Mouse (Mus musculus): ENCODE measurements at regions not wholly inside any gene's neighbourhood (a gene's known extent, or its start where the extent isn't known, plus 50 kb on each side); places are given as distances from the start of the nearest gene placed in this dataset.

GRCm38 (mm10) chr13:110643198-110643896, 248.5 kb downstream of the Plk2 start:
- in situ Hi-C loops (cut with MboI; ENCODE audit: low pct_unique_long_range_greater_than_20kb in 1 of 2, low sequenced_read_pairs in 2 of 2, unreplicated experiment in 1 of 2) = no loop called here

- in situ Hi-C loops (cut with MboI; ENCODE audit: low pct_unique_long_range_greater_than_20kb in 1 of 2, low sequenced_read_pairs in 2 of 2, unreplicated experiment in 1 of 2) = no loop called here
These were observed 249.0 kb downstream of the Plk2 start for GRCm38 (mm10) chr13:110643897-110644213.

GRCm38 (mm10) chr13:110649378-110649777, 254.5 kb downstream of the Plk2 start:
- in situ Hi-C loops (cut with MboI; ENCODE audit: low pct_unique_long_range_greater_than_20kb in 1 of 2, low sequenced_read_pairs in 2 of 2, unreplicated experiment in 1 of 2) = no loop called here

GRCm38 (mm10) chr13:110649870-110650497, 255.1 kb downstream of the Plk2 start:
- in situ Hi-C loops (cut with MboI; ENCODE audit: low pct_unique_long_range_greater_than_20kb in 1 of 2, low sequenced_read_pairs in 2 of 2, unreplicated experiment in 1 of 2) = no loop called here

- in situ Hi-C loops (cut with MboI; ENCODE audit: low pct_unique_long_range_greater_than_20kb in 1 of 2, low sequenced_read_pairs in 2 of 2, unreplicated experiment in 1 of 2) = no loop called here
These were observed 257.4 kb downstream of the Plk2 start for GRCm38 (mm10) chr13:110652201-110652600.

GRCm38 (mm10) chr13:110665073-110665800, 270.4 kb downstream of the Plk2 start:
- in situ Hi-C loops (cut with MboI; ENCODE audit: low pct_unique_long_range_greater_than_20kb in 1 of 2, low sequenced_read_pairs in 2 of 2, unreplicated experiment in 1 of 2) = no loop called here

- in situ Hi-C loops (cut with MboI; ENCODE audit: low pct_unique_long_range_greater_than_20kb in 1 of 2, low sequenced_read_pairs in 2 of 2, unreplicated experiment in 1 of 2) = no loop called here
These were observed 272.6 kb downstream of the Plk2 start for GRCm38 (mm10) chr13:110667276-110667956.

GRCm38 (mm10) chr13:110673536-110673935, 278.7 kb downstream of the Plk2 start:
- in situ Hi-C loops (cut with MboI; ENCODE audit: low pct_unique_long_range_greater_than_20kb in 1 of 2, low sequenced_read_pairs in 2 of 2, unreplicated experiment in 1 of 2) = no loop called here

GRCm38 (mm10) chr13:110683259-110684041, 288.6 kb downstream of the Plk2 start:
- in situ Hi-C loops (cut with MboI; ENCODE audit: low pct_unique_long_range_greater_than_20kb in 1 of 2, low sequenced_read_pairs in 2 of 2, unreplicated experiment in 1 of 2) = no loop called here

GRCm38 (mm10) chr13:110688796-110689195, 293.9 kb downstream of the Plk2 start:
- in situ Hi-C loops (cut with MboI; ENCODE audit: low pct_unique_long_range_greater_than_20kb in 1 of 2, low sequenced_read_pairs in 2 of 2, unreplicated experiment in 1 of 2) = no loop called here

- in situ Hi-C loops (cut with MboI; ENCODE audit: low pct_unique_long_range_greater_than_20kb in 1 of 2, low sequenced_read_pairs in 2 of 2, unreplicated experiment in 1 of 2) = no loop called here
These were observed 295.8 kb downstream of the Plk2 start for GRCm38 (mm10) chr13:110690501-110691255.

- in situ Hi-C loops (cut with MboI; ENCODE audit: low pct_unique_long_range_greater_than_20kb in 1 of 2, low sequenced_read_pairs in 2 of 2, unreplicated experiment in 1 of 2) = no loop called here
These were observed 297.9 kb downstream of the Plk2 start for GRCm38 (mm10) chr13:110692696-110693095.

- in situ Hi-C loops (cut with MboI; ENCODE audit: low pct_unique_long_range_greater_than_20kb in 1 of 2, low sequenced_read_pairs in 2 of 2, unreplicated experiment in 1 of 2) = no loop called here
These were observed 300.0 kb downstream of the Plk2 start for GRCm38 (mm10) chr13:110694876-110695275.

- in situ Hi-C loops (cut with MboI; ENCODE audit: low pct_unique_long_range_greater_than_20kb in 1 of 2, low sequenced_read_pairs in 2 of 2, unreplicated experiment in 1 of 2) = no loop called here
These were observed 301.7 kb downstream of the Plk2 start for GRCm38 (mm10) chr13:110696549-110696948.

GRCm38 (mm10) chr13:110704261-110704660, 309.4 kb downstream of the Plk2 start:
- in situ Hi-C loops (cut with MboI; ENCODE audit: low pct_unique_long_range_greater_than_20kb in 1 of 2, low sequenced_read_pairs in 2 of 2, unreplicated experiment in 1 of 2) = no loop called here

GRCm38 (mm10) chr13:110710847-110711246, 316.0 kb downstream of the Plk2 start:
- in situ Hi-C loops (cut with MboI; ENCODE audit: low pct_unique_long_range_greater_than_20kb in 1 of 2, low sequenced_read_pairs in 2 of 2, unreplicated experiment in 1 of 2) = no loop called here

- in situ Hi-C loops (cut with MboI; ENCODE audit: low pct_unique_long_range_greater_than_20kb in 1 of 2, low sequenced_read_pairs in 2 of 2, unreplicated experiment in 1 of 2) = no loop called here
These were observed 317.7 kb downstream of the Plk2 start for GRCm38 (mm10) chr13:110712527-110712926.

- in situ Hi-C loops (cut with MboI; ENCODE audit: low pct_unique_long_range_greater_than_20kb in 1 of 2, low sequenced_read_pairs in 2 of 2, unreplicated experiment in 1 of 2) = no loop called here
These were observed 327.3 kb downstream of the Plk2 start for GRCm38 (mm10) chr13:110722170-110722569.

All from mouse embryonic stem cell (cell line).